Mouse (Mus musculus) embryonic fibroblast, embryonic 13.5 days (primary cell): ENCODE results near the gene Prkab2. TPM values are rescaled to one million over a fixed set of nuclear protein-coding genes. Genes with fewer than 3 reads are reported as not detected.

Experiments used
- H3K27ac ChIP-seq: 2 replicates; pipeline ENCODE4 v1.5.1; 2012; ENCODE audit warnings: low read length, control low read depth, inconsistent platforms; ENCODE audit not compliant: insufficient read depth
- H3K4me1 ChIP-seq: 2 replicates; pipeline ENCODE4 v1.6.1; 2011; ENCODE audit warnings: low read length; ENCODE audit not compliant: control insufficient read depth, insufficient read depth
- H3K4me3 ChIP-seq: 2 replicates; pipeline ENCODE4 v1.5.1; 2011; ENCODE audit warnings: mild to moderate bottlenecking, control low read depth, low read length; ENCODE audit not compliant: insufficient read depth
- CTCF ChIP-seq: IDR thresholded peaks from 2 replicates; pipeline ENCODE4 v1.5.1; 2011; ENCODE audit warnings: mild to moderate bottlenecking, control low read depth, low read length, moderate library complexity, borderline replicate concordance; ENCODE audit not compliant: insufficient read depth
- POLR2A ChIP-seq: IDR thresholded peaks from 2 replicates; pipeline ENCODE4 v1.6.1; 2011; ENCODE audit warnings: low read depth, mild to moderate bottlenecking, control low read depth, low read length, moderate library complexity
- polyA plus RNA-seq: library from polyadenylated mRNA; stranded (reverse); fragments of >200 nt; gene quantifications from 2 replicates; pipeline ENCODE4 v1.2.4, GENCODE M21; 2011; ENCODE audit warnings: low read depth; ENCODE audit not compliant: missing spikeins, insufficient read length

Prkab2 gene
- polyA plus RNA-seq, 1 experiment = 30.2 TPM

GRCm38 (mm10) chr3:97666154-97666553, 8.2 kb downstream of the Prkab2 start:
- TF ChIP-seq POLR2A = no peak
- TF ChIP-seq CTCF = no peak
- Histone ChIP-seq H3K27ac (peak overlapping the region; percentile 53; the same call in 1 of the 2 replicates), H3K4me1 (no peaks in the 10 kb centered on the region), H3K4me3 (no peak overlapping the region)

- Histone ChIP-seq H3K27ac (peak overlapping the region; percentile 65), H3K4me3 (no peak overlapping the region), H3K4me1 (no peaks in the 10 kb centered on the region)
- no peak for TF ChIP-seq POLR2A
- TF ChIP-seq CTCF = no peak
Observed at GRCm38 (mm10) chr3:97667093-97667675, 9.2 kb downstream of the Prkab2 start.

GRCm38 (mm10) chr3:97674644-97675110, 16.7 kb downstream of the Prkab2 start, which contains the start of gene Gm17651:
Gene Gm17651, minus strand, starts transcription at chr3:97674694.
- no peak within 1 kb of the TSS for H3K4me3 ChIP-seq
- no peak within 1 kb of the TSS for H3K27ac ChIP-seq
- no peak for TF ChIP-seq POLR2A
- no peak for TF ChIP-seq CTCF
- peaks cover 3% of the 10 kb centered on the region; the same call in 1 of the 2 replicates for H3K4me1 ChIP-seq

- no peak overlapping the region for H3K4me3 ChIP-seq
- no peak for TF ChIP-seq POLR2A
- no peak for TF ChIP-seq CTCF
- peaks cover 3% of the 10 kb centered on the region; the same call in 1 of the 2 replicates for H3K4me1 ChIP-seq
- no peak overlapping the region for H3K27ac ChIP-seq
Observed at GRCm38 (mm10) chr3:97676126-97676525, 18.1 kb downstream of the Prkab2 start.

GRCm38 (mm10) chr3:97678416-97678815, 20.4 kb downstream of the Prkab2 start:
- Histone ChIP-seq H3K4me3 (no peak overlapping the region), H3K4me1 (peaks cover 4% of the 10 kb centered on the region; the same call in 1 of the 2 replicates), H3K27ac (no peak overlapping the region)
- TF ChIP-seq POLR2A (no peak), CTCF (no peak)

- no peak for TF ChIP-seq POLR2A
- TF ChIP-seq CTCF = peak; percentile 79
- peaks cover 5% of the 10 kb centered on the region; the same call in 1 of the 2 replicates for H3K4me1 ChIP-seq
- peak overlapping the region; percentile 17 for H3K4me3 ChIP-seq
- H3K27ac ChIP-seq = peak overlapping the region; percentile 3; the same call in 1 of the 2 replicates
Observed at GRCm38 (mm10) chr3:97680631-97681320, 22.8 kb downstream of the Prkab2 start.

GRCm38 (mm10) chr3:97681321-97682158, 23.5 kb downstream of the Prkab2 start:
- Histone ChIP-seq H3K27ac (peak overlapping the region; percentile 3; the same call in 1 of the 2 replicates), H3K4me1 (peaks cover 5% of the 10 kb centered on the region; the same call in 1 of the 2 replicates), H3K4me3 (peak overlapping the region; percentile 17)
- TF ChIP-seq POLR2A (peak; percentile 34; the same call in 1 of the 2 replicates), CTCF (no peak)

GRCm38 (mm10) chr3:97682159-97682502, 24.1 kb downstream of the Prkab2 start:
- H3K4me3 ChIP-seq = peak overlapping the region; percentile 15

GRCm38 (mm10) chr3:97682576-97682975, 24.6 kb downstream of the Prkab2 start:
- Histone ChIP-seq H3K4me1 (0 out of 2 replicates have a peak, but pooled peaks cover 2% of the 10 kb centered on the region), H3K27ac (no peak overlapping the region), H3K4me3 (peak overlapping the region; percentile 15; the same call in 1 of the 2 replicates)
- no peak for TF ChIP-seq CTCF
- no peak for TF ChIP-seq POLR2A

More at GRCm38 (mm10) chr3:97682159-97682502, 24.1 kb downstream of the Prkab2 start:
- TF ChIP-seq CTCF = no peak
- TF ChIP-seq POLR2A = no peak
- peak overlapping the region; percentile 3; the same call in 1 of the 2 replicates for H3K27ac ChIP-seq
- peaks cover 3% of the 10 kb centered on the region; the same call in 1 of the 2 replicates for H3K4me1 ChIP-seq
